Mouse (Mus musculus): ENCODE measurements at regions not wholly inside any gene's neighbourhood (a gene's known extent, or its start where the extent isn't known, plus 50 kb on each side); places are given as distances from the start of the nearest gene placed in this dataset.

DNA sequence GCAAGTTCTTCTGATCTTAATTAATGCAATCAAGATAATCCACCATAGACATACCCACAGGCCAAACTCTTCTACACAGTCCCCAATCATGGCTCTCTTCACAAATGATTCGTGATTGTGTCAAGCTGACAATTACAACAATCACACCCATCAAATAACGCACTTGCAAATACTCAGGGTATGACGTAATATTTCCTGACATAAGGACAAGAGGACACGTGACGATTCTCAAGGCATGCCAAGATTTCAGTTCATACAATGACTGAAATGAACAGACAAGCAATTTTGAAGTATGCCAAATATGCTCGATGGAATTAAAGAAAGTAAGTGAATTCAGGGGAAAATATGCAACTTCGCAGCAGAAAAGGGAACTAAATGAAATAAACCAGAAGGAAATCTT is 282.1 kb upstream of the Trib2 start:
- TF ChIP-seq CTCF (IDR thresholded peaks at IDR 0.05; ENCODE audit: control insufficient read depth, insufficient read depth, insufficient replicate concordance, low read depth, low read length) = no peak
- no peak for TF ChIP-seq POLR2A (IDR thresholded peaks at IDR 0.05; ENCODE audit: control insufficient read depth, low read depth, low read length)
